Mouse (Mus musculus) inflammation-experienced regulatory T-cells, adult 6 months (primary cell): Measurements from ENCODE around the gene Papola. TPM values are rescaled to one million over a fixed set of nuclear protein-coding genes. Genes with fewer than 3 reads are reported as not detected.
A peak's percentile ranks its signal among the peaks of the same experiment; 100 is the strongest.

Experiments used
- ATAC-seq: one replicate; pipeline ENCODE4 v1.8.0; 2017
- polyA plus RNA-seq, 3 experiments: library from polyadenylated mRNA; unstranded; fragments of 100-300 nt; shearing (Covaris generic); gene quantifications; one replicate each; pipeline ENCODE4 v1.2.1; 2017

The Papola gene
- 100 to 1,000 TPM in 2 of 3 experiments, 10 to 100 TPM in 1; 98.1 to 132 (median 105) TPM for polyA plus RNA-seq

DNA sequence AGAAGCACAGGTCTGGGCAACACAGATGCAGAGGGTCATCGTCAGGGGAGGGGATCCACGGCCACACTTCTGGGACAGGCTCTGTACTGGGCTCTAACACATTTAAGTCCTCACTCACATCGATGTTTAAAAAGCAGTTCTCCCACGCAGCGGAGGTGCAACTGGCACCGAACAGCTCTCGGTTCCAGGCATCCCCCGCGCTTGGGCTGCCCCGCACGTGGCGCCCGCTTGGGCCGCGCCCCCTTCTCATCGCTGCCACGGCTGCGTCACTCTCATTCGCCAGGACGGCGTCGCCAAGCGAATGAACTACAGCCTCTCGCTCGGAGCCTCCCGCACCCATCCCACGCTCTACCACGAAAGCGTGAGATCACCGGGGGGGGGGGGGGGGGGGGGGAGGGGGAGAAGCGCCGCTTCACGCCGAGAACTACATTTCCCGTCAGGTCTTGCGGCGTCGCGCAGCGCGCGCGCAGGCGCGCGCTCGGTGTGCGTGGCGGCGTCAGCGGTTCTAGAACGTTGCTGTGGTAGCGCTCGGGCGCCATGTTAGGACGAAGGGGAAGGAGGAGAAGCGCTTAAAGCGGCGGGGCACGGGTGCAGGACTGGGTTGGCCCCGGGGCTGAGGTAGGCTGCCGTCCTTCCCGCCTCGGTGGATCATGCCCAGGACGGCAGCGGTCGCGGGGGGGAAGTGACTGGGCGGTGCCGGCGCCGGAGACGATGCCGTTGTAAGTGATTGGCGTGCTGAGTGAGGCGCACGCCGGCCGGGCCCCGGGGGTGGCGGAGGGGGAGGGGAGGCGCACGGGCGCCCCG lies at the start of gene Papola:
Gene Papola (plus strand): TSS at position 499 of the 804 bp plus-strand sequence.
- peak; percentile 80 for ATAC-seq

GRCm38 (mm10) chr12:105735226-105735888 lies 49.1 kb upstream of the Papola start:
- no peak for ATAC-seq

GRCm38 (mm10) chr12:105735889-105736251 lies 48.6 kb upstream of the Papola start:
- ATAC-seq = no peak

- no peak for ATAC-seq
Observed at GRCm38 (mm10) chr12:105738316-105739096, 46.0 kb upstream of the Papola start.

GRCm38 (mm10) chr12:105739656-105740055 lies 44.8 kb upstream of the Papola start:
- no peak for ATAC-seq

DNA sequence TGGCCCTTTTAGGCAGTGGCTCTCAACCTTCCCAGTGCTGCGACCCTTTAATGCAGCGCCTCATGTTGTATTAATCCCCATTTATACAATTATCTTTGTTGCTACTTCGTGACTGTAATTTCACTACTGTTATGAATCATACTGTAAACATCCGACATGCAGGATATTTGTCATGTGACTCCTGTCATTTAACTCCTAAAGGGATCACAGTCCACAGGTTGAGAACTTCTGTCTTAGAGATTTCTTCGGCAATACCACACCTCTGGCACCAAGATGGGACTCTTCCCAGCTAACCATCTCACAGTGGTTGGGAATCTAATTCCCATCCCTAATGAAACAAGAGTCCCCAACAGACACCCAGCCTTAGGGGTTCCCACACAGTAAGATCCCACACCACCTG lies 36.4 kb upstream of the Papola start:
- ATAC-seq = no peak

GRCm38 (mm10) chr12:105753813-105754212 lies 30.7 kb upstream of the Papola start:
- no peak for ATAC-seq

DNA sequence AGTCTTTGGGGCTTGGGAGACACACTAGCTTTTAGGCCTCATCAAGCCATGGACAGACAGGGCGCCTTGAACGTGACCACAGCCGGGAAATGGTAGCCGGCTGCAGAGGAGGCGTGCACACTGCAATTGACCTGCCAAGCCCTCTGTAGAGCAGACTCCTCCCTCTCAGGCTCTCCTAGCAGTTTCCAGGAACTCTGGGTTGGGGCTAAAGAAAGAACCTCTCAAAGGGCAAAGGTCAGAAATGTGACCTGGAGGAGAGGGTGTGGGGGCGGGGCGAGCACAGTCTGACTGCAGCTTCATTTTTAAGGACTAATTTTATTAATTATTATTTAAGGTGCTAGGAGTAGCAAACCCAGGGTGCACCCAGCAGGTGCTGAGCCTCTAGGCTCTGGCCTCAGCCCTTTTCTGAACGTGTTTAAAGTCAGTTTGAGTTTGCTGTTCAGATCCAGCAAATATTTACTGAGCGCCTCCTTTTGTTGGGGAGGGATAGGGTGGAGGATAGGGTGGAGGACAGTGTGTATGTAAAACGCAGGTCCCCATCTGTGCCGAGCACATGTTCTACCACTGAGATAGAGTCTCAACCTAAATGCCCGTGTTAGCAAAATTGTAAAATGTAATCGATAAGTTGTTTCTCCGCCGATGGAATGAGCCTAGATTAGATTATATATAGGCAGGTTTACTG lies 26.5 kb upstream of the Papola start:
- ATAC-seq = no peak

- no peak for ATAC-seq
Observed at GRCm38 (mm10) chr12:105758911-105759310, 25.6 kb upstream of the Papola start.

GRCm38 (mm10) chr12:105759849-105760478 lies 24.5 kb upstream of the Papola start:
- no peak for ATAC-seq

- peak; percentile 61 for ATAC-seq
Observed at GRCm38 (mm10) chr12:105761171-105761570, 23.3 kb upstream of the Papola start.

- ATAC-seq = no peak
Observed at GRCm38 (mm10) chr12:105761629-105762028, 22.9 kb upstream of the Papola start.

DNA sequence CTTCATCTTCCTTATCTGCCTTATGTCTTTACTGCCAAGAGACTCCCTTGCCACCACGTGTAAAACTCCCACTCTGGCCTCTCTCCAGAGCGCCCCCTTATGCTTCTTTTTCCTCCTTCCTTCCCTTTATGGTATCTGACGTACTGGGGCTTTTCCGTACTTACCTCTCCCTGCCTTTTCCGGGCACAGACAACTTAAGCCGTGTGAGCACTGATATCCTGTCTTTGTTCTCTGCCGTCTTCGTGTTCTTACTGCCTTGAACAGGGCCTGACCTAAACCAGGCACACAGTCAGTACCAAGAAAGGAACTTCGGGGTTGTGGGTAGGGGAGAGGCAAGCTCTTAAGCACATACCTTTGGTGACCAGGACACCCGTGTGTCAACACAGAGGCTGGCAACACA lies 14.8 kb upstream of the Papola start:
- ATAC-seq = no peak

DNA sequence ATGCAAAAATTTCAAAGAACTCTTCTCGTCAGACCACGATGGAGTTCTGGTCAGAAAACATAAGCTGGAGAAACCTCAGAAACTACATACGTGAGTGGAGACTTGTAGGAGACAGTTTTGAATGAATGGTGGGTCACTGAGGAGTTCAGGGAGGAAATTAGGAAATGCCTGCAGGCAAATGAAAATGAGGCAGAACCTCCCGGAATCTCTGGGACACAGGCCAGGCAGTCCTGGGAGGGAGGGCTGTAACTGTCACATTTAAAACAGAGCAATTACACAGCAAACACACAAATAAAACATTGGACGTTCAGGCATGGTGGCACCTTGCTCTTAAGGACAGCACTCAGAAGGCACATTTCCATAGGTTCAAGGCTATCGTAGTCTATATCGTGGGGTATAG lies 9.6 kb upstream of the Papola start:
- ATAC-seq = no peak

DNA sequence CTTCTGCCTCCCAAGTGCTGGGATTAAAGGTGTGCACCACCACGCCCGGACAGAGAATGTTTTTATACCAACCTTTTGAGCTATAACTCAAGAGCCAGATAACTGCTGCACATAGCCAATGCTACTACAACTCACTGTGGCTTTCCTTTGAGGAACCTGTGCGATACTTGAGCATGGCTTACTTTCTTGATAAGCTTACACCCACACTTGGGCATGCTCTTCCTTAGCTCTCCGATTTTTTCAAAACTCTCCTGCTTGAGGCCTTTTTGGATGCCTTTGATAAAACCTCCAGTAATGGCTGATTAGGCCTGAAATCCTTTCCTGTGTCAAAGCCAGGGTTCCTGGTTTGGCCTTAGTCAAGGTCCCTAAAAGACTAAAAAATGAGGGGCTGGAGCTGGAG lies 6.8 kb upstream of the Papola start:
- no peak for ATAC-seq

GRCm38 (mm10) chr12:105785000-105785774 lies 693 bp downstream of the Papola start:
- peak; percentile 62 for ATAC-seq

DNA sequence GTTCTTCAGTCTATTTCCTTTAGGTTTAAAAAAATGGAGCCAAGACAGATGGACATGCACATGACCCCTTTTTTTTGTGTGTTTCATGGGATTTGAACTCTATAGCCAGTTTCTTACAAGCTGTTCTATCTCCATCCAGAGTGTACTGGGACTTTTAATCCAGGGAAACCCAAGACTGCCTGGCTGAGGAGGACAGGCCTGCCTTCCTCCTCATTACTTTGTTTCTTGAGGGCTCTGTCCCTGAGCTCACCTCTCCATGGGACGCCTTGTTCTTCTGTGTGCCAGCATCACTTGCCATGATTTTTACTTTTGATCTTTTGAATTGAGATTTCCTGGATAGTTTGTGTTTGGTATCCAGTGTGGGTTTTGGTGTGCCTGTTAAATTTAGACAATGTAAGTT lies 1.6 kb downstream of the Papola start:
- no peak for ATAC-seq

- no peak for ATAC-seq
Observed at GRCm38 (mm10) chr12:105787626-105788025, 3.1 kb downstream of the Papola start.

GRCm38 (mm10) chr12:105789885-105790284 lies 5.4 kb downstream of the Papola start:
- no peak for ATAC-seq

GRCm38 (mm10) chr12:105794896-105795295 lies 10.4 kb downstream of the Papola start:
- ATAC-seq = no peak

GRCm38 (mm10) chr12:105798001-105798400 lies 13.5 kb downstream of the Papola start:
- no peak for ATAC-seq
